Mouse (Mus musculus): ENCODE results near the gene Gm12216. TPM values are rescaled to one million over a fixed set of nuclear protein-coding genes. Genes with fewer than 3 reads are reported as not detected.

The Gm12216 gene
- polyA plus RNA-seq, 1 experiment from 2014 or later = 1.4 TPM

DNA sequence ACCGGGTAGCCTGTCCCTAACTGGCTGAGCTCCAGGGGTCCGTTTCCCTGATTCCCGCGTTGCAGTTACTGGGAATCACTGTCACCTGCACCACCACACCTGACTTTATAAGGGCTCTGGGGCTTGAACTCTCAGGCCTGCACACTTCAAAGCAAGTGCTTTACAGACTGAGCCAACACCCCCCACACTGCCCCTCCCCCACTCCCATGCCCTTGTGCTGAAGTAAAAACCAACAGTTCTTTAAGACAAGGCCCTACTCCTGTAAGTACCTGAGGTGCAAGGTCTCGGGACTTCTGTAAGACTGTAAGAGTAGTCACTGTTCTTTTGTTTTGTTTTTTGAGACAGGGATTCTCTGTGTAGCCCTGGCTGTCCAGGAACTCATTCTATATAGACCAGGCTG, 80.6 kb downstream of the Gm12216 start:
- Histone ChIP-seq H3K9ac (ENCODE audit: low read length) (no peak overlapping the region), H3K9me3 (ENCODE audit: control insufficient read depth, low read length) (no peaks in the 10 kb centered on the region), H3K36me3 (ENCODE audit: control insufficient read depth, insufficient read depth, low read length) (peaks cover 51% of the 10 kb centered on the region), H3K27ac (ENCODE audit: low read depth) (no peak overlapping the region), H3K27me3 (replicated peaks; ENCODE audit: control insufficient read depth, insufficient read depth, low read length) (no peaks in the 10 kb centered on the region), H3K4me2 (ENCODE audit: low read length) (no peak overlapping the region), H3K4me3 (ENCODE audit: low read depth, low read length) (no peak overlapping the region), H3K4me1 (replicated peaks; ENCODE audit: control insufficient read depth, insufficient read depth, low read length) (no peaks in the 10 kb centered on the region)
- ATAC-seq (replicated peaks; ENCODE audit: low FRiP score, low TSS enrichment, low read depth) = no peak
- DNase-seq (ENCODE audit: low spot score) = no peak
- 78% methylated on average over 5 of the region's 5 CpGs for WGBS

DNA sequence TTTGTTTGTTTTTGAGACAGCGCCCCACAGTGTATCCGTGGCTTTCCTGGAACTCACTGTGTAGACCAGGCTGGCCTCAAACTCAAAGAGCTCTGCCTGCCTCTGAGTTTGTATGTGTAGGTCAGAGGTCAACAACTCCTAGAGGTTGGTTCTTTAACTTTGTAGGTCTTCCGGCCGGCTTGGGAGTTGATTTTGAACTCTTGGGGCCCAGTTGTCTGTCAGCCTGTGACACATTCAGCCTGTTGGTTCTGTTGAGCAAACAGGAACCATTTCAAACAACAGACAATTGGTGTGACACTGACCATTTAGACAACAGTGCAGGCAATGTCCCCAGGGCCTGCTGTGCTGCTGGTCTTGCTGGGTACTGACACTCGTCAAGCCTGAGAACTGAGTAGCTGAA, 81.3 kb downstream of the Gm12216 start:
- H3K4me2 ChIP-seq (ENCODE audit: low read length) = no peak overlapping the region
- H3K27ac ChIP-seq (ENCODE audit: low read depth) = no peak overlapping the region
- no peak overlapping the region for H3K9ac ChIP-seq (ENCODE audit: low read length)
- H3K27me3 ChIP-seq (replicated peaks; ENCODE audit: control insufficient read depth, insufficient read depth, low read length) = no peaks in the 10 kb centered on the region
- H3K9me3 ChIP-seq (ENCODE audit: control insufficient read depth, low read length) = no peaks in the 10 kb centered on the region
- H3K4me1 ChIP-seq (replicated peaks; ENCODE audit: control insufficient read depth, insufficient read depth, low read length) = no peaks in the 10 kb centered on the region
- 59% methylated on average over 5 of the region's 5 CpGs for WGBS
- no peak for ATAC-seq (replicated peaks; ENCODE audit: low FRiP score, low TSS enrichment, low read depth)
- H3K4me3 ChIP-seq (ENCODE audit: low read depth, low read length) = no peak overlapping the region
- H3K36me3 ChIP-seq (ENCODE audit: control insufficient read depth, insufficient read depth, low read length) = peaks cover 57% of the 10 kb centered on the region
- DNase-seq (ENCODE audit: low spot score) = no peak

DNA sequence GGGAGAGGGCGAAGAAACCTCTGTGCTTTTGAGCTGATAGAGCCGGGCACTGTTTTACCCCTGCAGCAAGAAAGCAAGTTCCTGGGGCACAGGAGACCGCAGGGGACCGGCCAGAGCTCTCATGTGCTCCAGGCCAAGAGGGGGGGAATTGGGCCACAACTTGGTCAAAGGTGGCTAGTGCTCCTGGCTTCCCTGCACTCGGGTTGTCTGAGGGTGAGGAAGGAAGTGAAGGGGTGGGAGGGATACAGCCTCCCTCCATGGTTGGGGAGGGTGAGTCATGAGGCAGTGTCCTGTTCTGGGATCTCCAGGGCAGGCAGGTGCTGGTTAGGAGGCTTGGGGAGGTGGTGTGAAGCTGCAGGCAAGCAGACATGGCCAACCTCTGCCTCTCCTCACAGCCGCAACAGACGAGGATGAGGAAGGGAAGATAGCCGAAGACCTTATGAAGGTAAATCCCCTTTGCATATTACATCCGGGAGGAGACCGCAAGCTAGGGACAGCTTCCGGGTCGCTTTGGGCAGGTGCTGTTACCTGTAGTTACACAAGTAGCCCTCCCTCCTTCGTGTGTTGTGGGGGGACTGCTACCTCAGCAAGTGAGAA, 84.3 kb downstream of the Gm12216 start:
- Histone ChIP-seq H3K9me3 (ENCODE audit: control insufficient read depth, low read length) (no peaks in the 10 kb centered on the region), H3K9ac (ENCODE audit: low read length) (no peak overlapping the region), H3K4me3 (ENCODE audit: low read depth, low read length) (no peak overlapping the region), H3K36me3 (ENCODE audit: control insufficient read depth, insufficient read depth, low read length) (peaks cover 61% of the 10 kb centered on the region), H3K4me1 (replicated peaks; ENCODE audit: control insufficient read depth, insufficient read depth, low read length) (0 out of 2 replicates have a peak, but pooled peaks cover 7% of the 10 kb centered on the region), H3K4me2 (ENCODE audit: low read length) (no peak overlapping the region), H3K27ac (ENCODE audit: low read depth) (no peak overlapping the region), H3K27me3 (replicated peaks; ENCODE audit: control insufficient read depth, insufficient read depth, low read length) (no peaks in the 10 kb centered on the region)
- 85% methylated on average over 13 of the region's 13 CpGs for WGBS
- DNase-seq (ENCODE audit: low spot score) = no peak
- ATAC-seq (replicated peaks; ENCODE audit: low FRiP score, low TSS enrichment, low read depth) = no peak

DNA sequence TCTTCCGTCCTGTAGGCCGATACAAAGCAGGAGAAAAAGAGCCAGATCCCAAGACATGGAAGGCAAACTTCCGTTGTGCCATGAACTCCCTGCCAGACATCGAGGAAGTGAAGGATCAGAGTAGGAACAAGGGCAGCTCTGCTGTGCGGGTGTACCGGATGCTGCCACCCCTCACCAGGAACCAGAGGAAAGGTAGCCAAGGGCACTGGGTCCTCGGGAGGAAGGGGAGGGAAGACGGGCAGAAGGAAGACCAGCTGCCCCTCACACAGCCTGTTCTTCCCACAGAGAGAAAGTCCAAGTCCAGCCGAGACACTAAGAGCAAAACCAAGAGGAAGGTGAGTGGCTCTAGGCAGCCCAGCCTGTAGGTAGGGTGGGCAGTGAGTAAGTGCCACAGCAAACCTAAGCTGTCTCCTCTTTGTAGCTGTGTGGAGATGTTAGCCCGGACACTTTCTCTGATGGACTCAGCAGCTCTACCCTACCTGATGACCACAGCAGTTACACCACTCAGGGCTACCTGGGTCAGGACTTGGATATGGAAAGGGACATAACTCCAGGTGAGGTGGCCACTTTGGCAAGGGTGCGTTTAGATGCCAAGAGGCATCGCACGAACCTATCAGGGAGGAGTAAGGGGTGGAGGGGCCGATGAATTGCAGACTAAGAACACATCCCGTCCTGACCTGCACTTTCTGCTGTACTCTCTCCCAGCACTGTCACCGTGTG, 85.3 kb downstream of the Gm12216 start:
- ATAC-seq (replicated peaks; ENCODE audit: low FRiP score, low TSS enrichment, low read depth) (no peak), DNase-seq (ENCODE audit: low spot score) (no peak)
- H3K4me2 ChIP-seq (ENCODE audit: low read length) = no peak overlapping the region

DNA sequence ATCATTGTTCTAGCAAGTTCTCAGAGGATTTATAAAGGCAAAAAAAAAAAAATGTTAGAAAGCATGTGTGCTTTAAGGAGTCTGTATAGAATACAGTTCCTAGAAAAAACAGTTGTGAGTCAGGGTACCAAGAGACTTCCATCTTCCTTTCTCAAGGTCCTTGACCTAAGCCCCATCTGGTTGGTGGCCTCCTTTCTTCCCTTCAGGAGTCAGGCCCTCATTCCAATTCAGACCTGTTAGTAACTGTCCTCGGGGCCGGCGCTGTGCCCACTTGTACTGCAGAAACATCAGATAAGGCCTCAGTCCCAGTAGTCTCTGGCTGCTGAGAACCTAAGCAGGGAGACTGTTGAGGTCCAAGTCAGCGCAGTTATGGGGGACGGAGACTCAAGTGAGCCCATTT, 86.0 kb downstream of the Gm12216 start, which contains the start of gene Gm17334:
Gm17334 (minus strand) TSS at position 101 of the 400 bp plus-strand sequence.
- no peak within 1 kb of the TSS for H3K9ac ChIP-seq (ENCODE audit: low read length)
- WGBS = 94% methylated on average over 5 of the region's 5 CpGs
- no peaks in the 10 kb centered on the region for H3K27me3 ChIP-seq (replicated peaks; ENCODE audit: control insufficient read depth, insufficient read depth, low read length)
- H3K4me2 ChIP-seq (ENCODE audit: low read length) = no peak within 1 kb of the TSS; the same call in 1 of the 2 replicates
- peaks cover 56% of the 10 kb centered on the region for H3K36me3 ChIP-seq (ENCODE audit: control insufficient read depth, insufficient read depth, low read length)
- H3K4me1 ChIP-seq (replicated peaks; ENCODE audit: control insufficient read depth, insufficient read depth, low read length) = peaks cover 16% of the 10 kb centered on the region; the same call in 1 of the 2 replicates
- no peak within 1 kb of the TSS for H3K4me3 ChIP-seq (ENCODE audit: low read depth, low read length)
- ATAC-seq (replicated peaks; ENCODE audit: low FRiP score, low TSS enrichment, low read depth) (no peak), DNase-seq (ENCODE audit: low spot score) (no peak)
- H3K27ac ChIP-seq (ENCODE audit: low read depth) = no peak within 1 kb of the TSS
- no peaks in the 10 kb centered on the region for H3K9me3 ChIP-seq (ENCODE audit: control insufficient read depth, low read length)

More for the DNA sequence above, 85.3 kb downstream of the Gm12216 start:
- Histone ChIP-seq H3K9me3 (ENCODE audit: control insufficient read depth, low read length) (no peaks in the 10 kb centered on the region), H3K27me3 (replicated peaks; ENCODE audit: control insufficient read depth, insufficient read depth, low read length) (no peaks in the 10 kb centered on the region), H3K36me3 (ENCODE audit: control insufficient read depth, insufficient read depth, low read length) (peaks cover 61% of the 10 kb centered on the region), H3K9ac (ENCODE audit: low read length) (no peak overlapping the region), H3K27ac (ENCODE audit: low read depth) (no peak overlapping the region), H3K4me3 (ENCODE audit: low read depth, low read length) (no peak overlapping the region), H3K4me1 (replicated peaks; ENCODE audit: control insufficient read depth, insufficient read depth, low read length) (peaks cover 16% of the 10 kb centered on the region; the same call in 1 of the 2 replicates)
- 90% methylated on average over 16 of the region's 16 CpGs for WGBS

DNA sequence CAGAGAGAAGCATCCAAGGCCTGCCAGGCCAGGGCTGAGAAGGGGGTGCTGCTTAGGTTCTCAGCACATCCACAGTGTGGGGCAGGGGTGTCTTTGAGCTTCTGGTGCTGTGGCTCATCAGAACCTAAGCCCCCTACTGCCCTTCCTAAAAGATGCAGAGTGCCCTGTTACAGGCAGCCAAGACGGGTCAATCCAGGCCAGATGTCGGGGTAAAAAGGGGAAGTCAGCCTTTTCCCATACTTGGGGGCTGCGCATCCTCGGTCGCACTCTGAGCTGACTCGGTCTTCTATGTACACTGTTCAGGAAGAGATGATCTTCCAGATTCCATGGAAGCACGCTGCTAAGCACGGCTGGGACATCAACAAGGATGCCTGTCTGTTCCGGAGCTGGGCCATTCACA, 86.5 kb downstream of the Gm12216 start:
- no peak overlapping the region for H3K27ac ChIP-seq (ENCODE audit: low read depth)
- ATAC-seq (replicated peaks; ENCODE audit: low FRiP score, low TSS enrichment, low read depth) (no peak), DNase-seq (ENCODE audit: low spot score) (no peak)
- H3K4me3 ChIP-seq (ENCODE audit: low read depth, low read length) = no peak overlapping the region
- H3K9me3 ChIP-seq (ENCODE audit: control insufficient read depth, low read length) = no peaks in the 10 kb centered on the region
- H3K36me3 ChIP-seq (ENCODE audit: control insufficient read depth, insufficient read depth, low read length) = peaks cover 51% of the 10 kb centered on the region
- H3K9ac ChIP-seq (ENCODE audit: low read length) = no peak overlapping the region
- H3K27me3 ChIP-seq (replicated peaks; ENCODE audit: control insufficient read depth, insufficient read depth, low read length) = no peaks in the 10 kb centered on the region
- H3K4me2 ChIP-seq (ENCODE audit: low read length) = no peak overlapping the region
- WGBS = 83% methylated on average over 9 of the region's 9 CpGs
- H3K4me1 ChIP-seq (replicated peaks; ENCODE audit: control insufficient read depth, insufficient read depth, low read length) = peaks cover 16% of the 10 kb centered on the region; the same call in 1 of the 2 replicates

DNA sequence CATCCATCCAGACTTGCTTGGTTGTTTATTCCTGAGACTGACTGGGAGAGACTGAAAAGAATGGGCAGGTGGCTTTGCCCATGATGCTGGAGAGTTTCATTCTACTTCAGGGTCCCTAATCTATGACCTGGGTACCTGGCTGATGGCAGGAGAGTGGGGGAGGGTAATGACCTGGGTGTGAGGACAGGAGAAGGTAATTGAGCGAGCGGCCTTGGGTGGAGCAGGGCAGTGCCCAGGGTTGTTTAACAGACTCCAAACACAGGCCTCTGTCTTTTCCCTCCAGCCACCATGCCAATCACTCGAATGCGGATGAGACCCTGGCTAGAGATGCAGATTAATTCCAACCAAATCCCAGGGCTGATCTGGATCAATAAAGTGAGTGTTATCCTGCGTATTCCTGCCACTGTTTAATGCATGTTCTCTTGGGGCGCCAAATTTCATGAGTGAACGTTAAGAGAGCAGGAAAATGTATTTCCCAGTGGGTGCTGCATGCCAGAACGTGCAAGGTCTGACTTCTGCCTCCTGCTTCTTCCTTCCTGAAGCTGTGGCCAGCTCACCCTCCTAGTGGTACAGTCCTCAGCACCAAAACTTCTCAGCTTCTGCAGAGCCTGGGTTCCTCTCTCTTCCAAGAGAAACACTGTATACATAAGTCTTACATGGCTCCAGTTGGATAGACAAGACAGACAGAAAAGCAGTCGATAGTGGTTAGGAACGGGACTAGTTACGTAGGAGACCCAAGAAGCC, 87.9 kb downstream of the Gm12216 start:
- Histone ChIP-seq H3K4me2 (ENCODE audit: low read length) (peak overlapping the region; percentile 75), H3K27ac (ENCODE audit: low read depth) (no peak overlapping the region), H3K4me3 (ENCODE audit: low read depth, low read length) (peak overlapping the region; percentile 88), H3K9ac (ENCODE audit: low read length) (peak overlapping the region; percentile 73), H3K36me3 (ENCODE audit: control insufficient read depth, insufficient read depth, low read length) (peaks cover 37% of the 10 kb centered on the region), H3K27me3 (replicated peaks; ENCODE audit: control insufficient read depth, insufficient read depth, low read length) (no peaks in the 10 kb centered on the region), H3K9me3 (ENCODE audit: control insufficient read depth, low read length) (no peaks in the 10 kb centered on the region), H3K4me1 (replicated peaks; ENCODE audit: control insufficient read depth, insufficient read depth, low read length) (peaks cover 16% of the 10 kb centered on the region; the same call in 1 of the 2 replicates)
- WGBS = 75% methylated on average over 11 of the region's 11 CpGs
- no peak for ATAC-seq (replicated peaks; ENCODE audit: low FRiP score, low TSS enrichment, low read depth)
- DNase-seq (ENCODE audit: low spot score) = no peak

DNA sequence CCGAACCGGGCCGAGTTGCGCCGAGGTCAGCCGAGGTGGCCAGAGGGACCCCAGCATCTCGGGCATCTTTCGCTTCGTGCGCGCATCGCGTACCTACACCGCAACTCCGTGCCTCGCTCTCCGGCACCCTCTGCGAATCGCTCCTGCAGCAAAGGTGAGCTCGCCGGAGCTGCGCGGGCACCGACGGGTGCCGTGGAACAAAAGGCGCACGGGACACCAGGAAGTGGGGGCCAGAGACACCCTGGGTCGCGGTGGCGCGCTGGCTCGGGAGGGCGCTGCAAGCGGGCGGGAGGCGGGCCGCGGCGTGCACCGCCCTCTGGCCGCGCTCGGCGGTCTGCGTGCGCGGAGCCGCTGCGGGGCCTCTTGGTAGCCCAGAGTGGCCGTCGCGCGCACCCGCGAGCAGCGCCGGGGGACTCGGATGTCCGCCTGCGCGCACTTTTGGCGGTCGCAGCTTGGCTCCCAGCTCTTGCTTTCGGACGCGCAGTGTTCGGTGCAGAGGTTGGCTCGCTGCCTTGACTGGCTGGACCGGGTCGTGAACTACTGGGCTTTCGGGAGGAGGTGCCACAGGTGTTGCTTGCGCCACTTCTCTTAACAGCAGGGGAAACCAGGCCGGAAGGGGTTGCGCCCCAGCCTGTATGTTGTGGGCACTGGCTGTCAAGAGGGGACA, 88.8 kb downstream of the Gm12216 start:
- ATAC-seq (replicated peaks; ENCODE audit: low FRiP score, low TSS enrichment, low read depth) = peak; percentile 79
- Histone ChIP-seq H3K9ac (ENCODE audit: low read length) (peak overlapping the region; percentile 73), H3K36me3 (ENCODE audit: control insufficient read depth, insufficient read depth, low read length) (peaks cover 28% of the 10 kb centered on the region), H3K27me3 (replicated peaks; ENCODE audit: control insufficient read depth, insufficient read depth, low read length) (no peaks in the 10 kb centered on the region), H3K4me3 (ENCODE audit: low read depth, low read length) (peak overlapping the region; percentile 88), H3K4me1 (replicated peaks; ENCODE audit: control insufficient read depth, insufficient read depth, low read length) (peaks cover 16% of the 10 kb centered on the region; the same call in 1 of the 2 replicates), H3K4me2 (ENCODE audit: low read length) (peak overlapping the region; percentile 75), H3K9me3 (ENCODE audit: control insufficient read depth, low read length) (no peaks in the 10 kb centered on the region), H3K27ac (ENCODE audit: low read depth) (peak overlapping the region; percentile 87)
- peak; percentile 92 for DNase-seq (ENCODE audit: low spot score)
- WGBS = under 1% methylated on average over 73 of the region's 75 CpGs

Data from intestine, embryonic 14.5 days (tissue).